Mouse (Mus musculus): ENCODE results near the gene Lingo3. TPM values are rescaled to one million over a fixed set of nuclear protein-coding genes. Genes with fewer than 3 reads are reported as not detected.
"Not testable (repeated sequence)": the region's sequence is repeated elsewhere in the genome, so short reads cannot be mapped to it uniquely, and the experiment has no call there.

Gene Lingo3
- polyA plus RNA-seq, 1 experiment from 2014 or later, result 0.07 TPM

GRCm38 (mm10) chr10:80838346-80838912 is 5.4 kb downstream of the Lingo3 start:
- Histone ChIP-seq H3K4me1 (replicated peaks; ENCODE audit: control insufficient read depth, insufficient read depth, low read length) (no peaks in the 10 kb centered on the region), H3K27me3 (replicated peaks; ENCODE audit: control insufficient read depth, insufficient read depth, low read length) (peaks cover 57% of the 10 kb centered on the region), H3K9me3 (ENCODE audit: control insufficient read depth, low read length) (no peaks in the 10 kb centered on the region), H3K4me2 (ENCODE audit: low read length) (no peak overlapping the region), H3K9ac (ENCODE audit: low read length) (no peak overlapping the region), H3K4me3 (ENCODE audit: low read depth, low read length) (no peak overlapping the region), H3K27ac (ENCODE audit: low read depth) (no peak overlapping the region), H3K36me3 (ENCODE audit: control insufficient read depth, insufficient read depth, low read length) (no peaks in the 10 kb centered on the region)
- no peak for ATAC-seq (replicated peaks; ENCODE audit: low FRiP score, low TSS enrichment, low read depth)
- 64% methylated on average over 2 of the region's 2 CpGs for WGBS
- no peak for DNase-seq (ENCODE audit: low spot score)

GRCm38 (mm10) chr10:80837827-80838226 is 6.0 kb downstream of the Lingo3 start:
- H3K36me3 ChIP-seq (ENCODE audit: control insufficient read depth, insufficient read depth, low read length), result no peaks in the 10 kb centered on the region
- H3K4me1 ChIP-seq (replicated peaks; ENCODE audit: control insufficient read depth, insufficient read depth, low read length), result no peaks in the 10 kb centered on the region
- no peak overlapping the region for H3K4me2 ChIP-seq (ENCODE audit: low read length)
- ATAC-seq (replicated peaks; ENCODE audit: low FRiP score, low TSS enrichment, low read depth) (no peak), DNase-seq (ENCODE audit: low spot score) (no peak)
- no peak overlapping the region for H3K4me3 ChIP-seq (ENCODE audit: low read depth, low read length)
- no peaks in the 10 kb centered on the region for H3K9me3 ChIP-seq (ENCODE audit: control insufficient read depth, low read length)
- WGBS, result 18% methylated on average over 2 of the region's 2 CpGs
- H3K27me3 ChIP-seq (replicated peaks; ENCODE audit: control insufficient read depth, insufficient read depth, low read length), result peaks cover 56% of the 10 kb centered on the region
- H3K27ac ChIP-seq (ENCODE audit: low read depth), result no peak overlapping the region
- no peak overlapping the region for H3K9ac ChIP-seq (ENCODE audit: low read length)

GRCm38 (mm10) chr10:80836949-80837379 is 6.9 kb downstream of the Lingo3 start:
- Histone ChIP-seq H3K27ac (ENCODE audit: low read depth) (no peak overlapping the region), H3K4me2 (ENCODE audit: low read length) (no peak overlapping the region), H3K4me1 (replicated peaks; ENCODE audit: control insufficient read depth, insufficient read depth, low read length) (no peaks in the 10 kb centered on the region), H3K36me3 (ENCODE audit: control insufficient read depth, insufficient read depth, low read length) (no peaks in the 10 kb centered on the region), H3K27me3 (replicated peaks; ENCODE audit: control insufficient read depth, insufficient read depth, low read length) (peaks cover 47% of the 10 kb centered on the region), H3K4me3 (ENCODE audit: low read depth, low read length) (no peak overlapping the region), H3K9ac (ENCODE audit: low read length) (no peak overlapping the region), H3K9me3 (ENCODE audit: control insufficient read depth, low read length) (no peaks in the 10 kb centered on the region)
- DNase-seq (ENCODE audit: low spot score) (no peak), ATAC-seq (replicated peaks; ENCODE audit: low FRiP score, low TSS enrichment, low read depth) (no peak)
- 45% methylated on average over 7 of the region's 7 CpGs for WGBS

- Histone ChIP-seq H3K9ac (ENCODE audit: low read length) (no peak overlapping the region), H3K4me3 (ENCODE audit: low read depth, low read length) (no peak overlapping the region), H3K27ac (ENCODE audit: low read depth) (no peak overlapping the region), H3K4me2 (ENCODE audit: low read length) (no peak overlapping the region), H3K9me3 (ENCODE audit: control insufficient read depth, low read length) (no peaks in the 10 kb centered on the region), H3K27me3 (replicated peaks; ENCODE audit: control insufficient read depth, insufficient read depth, low read length) (peaks cover 43% of the 10 kb centered on the region), H3K36me3 (ENCODE audit: control insufficient read depth, insufficient read depth, low read length) (no peaks in the 10 kb centered on the region), H3K4me1 (replicated peaks; ENCODE audit: control insufficient read depth, insufficient read depth, low read length) (peaks cover 8% of the 10 kb centered on the region; the same call in 1 of the 2 replicates)
- ATAC-seq (replicated peaks; ENCODE audit: low FRiP score, low TSS enrichment, low read depth), result no peak
- WGBS, result 49% methylated on average over 30 of the region's 30 CpGs
- no peak for DNase-seq (ENCODE audit: low spot score)
These were observed 8.2 kb downstream of the Lingo3 start for GRCm38 (mm10) chr10:80835617-80836016.

GRCm38 (mm10) chr10:80832818-80833217 is 11.0 kb downstream of the Lingo3 start:
- Histone ChIP-seq H3K4me2 (ENCODE audit: low read length) (no peak overlapping the region), H3K4me1 (replicated peaks; ENCODE audit: control insufficient read depth, insufficient read depth, low read length) (peaks cover 13% of the 10 kb centered on the region; the same call in 1 of the 2 replicates), H3K9me3 (ENCODE audit: control insufficient read depth, low read length) (no peaks in the 10 kb centered on the region), H3K36me3 (ENCODE audit: control insufficient read depth, insufficient read depth, low read length) (peaks cover 14% of the 10 kb centered on the region), H3K9ac (ENCODE audit: low read length) (no peak overlapping the region), H3K27me3 (replicated peaks; ENCODE audit: control insufficient read depth, insufficient read depth, low read length) (peaks cover 43% of the 10 kb centered on the region), H3K27ac (ENCODE audit: low read depth) (no peak overlapping the region), H3K4me3 (ENCODE audit: low read depth, low read length) (no peak overlapping the region)
- no peak for ATAC-seq (replicated peaks; ENCODE audit: low FRiP score, low TSS enrichment, low read depth)
- 78% methylated on average over 7 of the region's 7 CpGs for WGBS
- DNase-seq (ENCODE audit: low spot score), result no peak

GRCm38 (mm10) chr10:80831136-80831535 is 12.7 kb downstream of the Lingo3 start:
- H3K36me3 ChIP-seq (ENCODE audit: control insufficient read depth, insufficient read depth, low read length), result peaks cover 14% of the 10 kb centered on the region
- no peak overlapping the region for H3K4me3 ChIP-seq (ENCODE audit: low read depth, low read length)
- no peaks in the 10 kb centered on the region for H3K9me3 ChIP-seq (ENCODE audit: control insufficient read depth, low read length)
- ATAC-seq (replicated peaks; ENCODE audit: low FRiP score, low TSS enrichment, low read depth) (no peak), DNase-seq (ENCODE audit: low spot score) (peak; percentile 67)
- H3K9ac ChIP-seq (ENCODE audit: low read length), result no peak overlapping the region
- 2% methylated on average over 9 of the region's 9 CpGs for WGBS
- peaks cover 32% of the 10 kb centered on the region for H3K27me3 ChIP-seq (replicated peaks; ENCODE audit: control insufficient read depth, insufficient read depth, low read length)
- no peak overlapping the region for H3K27ac ChIP-seq (ENCODE audit: low read depth)
- H3K4me2 ChIP-seq (ENCODE audit: low read length), result peak overlapping the region; percentile 20; the same call in 1 of the 2 replicates
- H3K4me1 ChIP-seq (replicated peaks; ENCODE audit: control insufficient read depth, insufficient read depth, low read length), result peaks cover 15% of the 10 kb centered on the region; the same call in 1 of the 2 replicates

- peaks cover 14% of the 10 kb centered on the region for H3K36me3 ChIP-seq (ENCODE audit: control insufficient read depth, insufficient read depth, low read length)
- H3K4me3 ChIP-seq (ENCODE audit: low read depth, low read length), result no peak overlapping the region
- ATAC-seq (replicated peaks; ENCODE audit: low FRiP score, low TSS enrichment, low read depth), result no peak
- DNase-seq (ENCODE audit: low spot score), result no peak
- WGBS, result 74% methylated on average over 1 of the region's 1 CpGs
- H3K4me2 ChIP-seq (ENCODE audit: low read length), result no peak overlapping the region
- peaks cover 15% of the 10 kb centered on the region; the same call in 1 of the 2 replicates for H3K4me1 ChIP-seq (replicated peaks; ENCODE audit: control insufficient read depth, insufficient read depth, low read length)
- H3K9me3 ChIP-seq (ENCODE audit: control insufficient read depth, low read length), result no peaks in the 10 kb centered on the region
- peaks cover 17% of the 10 kb centered on the region for H3K27me3 ChIP-seq (replicated peaks; ENCODE audit: control insufficient read depth, insufficient read depth, low read length)
- no peak overlapping the region for H3K27ac ChIP-seq (ENCODE audit: low read depth)
- no peak overlapping the region for H3K9ac ChIP-seq (ENCODE audit: low read length)
These were observed 14.2 kb downstream of the Lingo3 start for GRCm38 (mm10) chr10:80829359-80830278.

GRCm38 (mm10) chr10:80828587-80828986 is 15.3 kb downstream of the Lingo3 start:
- Histone ChIP-seq H3K36me3 (ENCODE audit: control insufficient read depth, insufficient read depth, low read length) (peaks cover 14% of the 10 kb centered on the region), H3K4me1 (replicated peaks; ENCODE audit: control insufficient read depth, insufficient read depth, low read length) (peaks cover 15% of the 10 kb centered on the region; the same call in 1 of the 2 replicates), H3K4me2 (ENCODE audit: low read length) (peak overlapping the region; percentile 99)
- WGBS, result 89% methylated on average over 9 of the region's 9 CpGs
- not testable (repeated sequence) for H3K27me3 ChIP-seq (replicated peaks; ENCODE audit: control insufficient read depth, insufficient read depth, low read length); DNase-seq (ENCODE audit: low spot score); ATAC-seq (replicated peaks; ENCODE audit: low FRiP score, low TSS enrichment, low read depth); H3K4me3 ChIP-seq (ENCODE audit: low read depth, low read length); H3K9ac ChIP-seq (ENCODE audit: low read length); H3K27ac ChIP-seq (ENCODE audit: low read depth); H3K9me3 ChIP-seq (ENCODE audit: control insufficient read depth, low read length)
